Mouse (Mus musculus) frontal cortex, adult 2 months (tissue): ENCODE measurements around the gene Krt84. TPM values are rescaled to one million over a fixed set of nuclear protein-coding genes. Genes with fewer than 3 reads are reported as not detected.

Experiments used
- DNase-seq, 2 experiments: peaks; one replicate each; pipeline ENCODE4 v3.0.0; 2022; ENCODE audit warnings: low spot score in 1 of 2; ENCODE audit errors: extremely low spot score in 1 of 2
- polyA plus RNA-seq: library from polyadenylated mRNA; depleted of rRNA; stranded (reverse); fragments of >200 nt; gene quantifications from 2 replicates; pipeline ENCODE4 v1.2.3, GENCODE M21; 2012; rRNA removed

The Krt84 gene
- polyA plus RNA-seq, 1 experiment, result not detected

DNA sequence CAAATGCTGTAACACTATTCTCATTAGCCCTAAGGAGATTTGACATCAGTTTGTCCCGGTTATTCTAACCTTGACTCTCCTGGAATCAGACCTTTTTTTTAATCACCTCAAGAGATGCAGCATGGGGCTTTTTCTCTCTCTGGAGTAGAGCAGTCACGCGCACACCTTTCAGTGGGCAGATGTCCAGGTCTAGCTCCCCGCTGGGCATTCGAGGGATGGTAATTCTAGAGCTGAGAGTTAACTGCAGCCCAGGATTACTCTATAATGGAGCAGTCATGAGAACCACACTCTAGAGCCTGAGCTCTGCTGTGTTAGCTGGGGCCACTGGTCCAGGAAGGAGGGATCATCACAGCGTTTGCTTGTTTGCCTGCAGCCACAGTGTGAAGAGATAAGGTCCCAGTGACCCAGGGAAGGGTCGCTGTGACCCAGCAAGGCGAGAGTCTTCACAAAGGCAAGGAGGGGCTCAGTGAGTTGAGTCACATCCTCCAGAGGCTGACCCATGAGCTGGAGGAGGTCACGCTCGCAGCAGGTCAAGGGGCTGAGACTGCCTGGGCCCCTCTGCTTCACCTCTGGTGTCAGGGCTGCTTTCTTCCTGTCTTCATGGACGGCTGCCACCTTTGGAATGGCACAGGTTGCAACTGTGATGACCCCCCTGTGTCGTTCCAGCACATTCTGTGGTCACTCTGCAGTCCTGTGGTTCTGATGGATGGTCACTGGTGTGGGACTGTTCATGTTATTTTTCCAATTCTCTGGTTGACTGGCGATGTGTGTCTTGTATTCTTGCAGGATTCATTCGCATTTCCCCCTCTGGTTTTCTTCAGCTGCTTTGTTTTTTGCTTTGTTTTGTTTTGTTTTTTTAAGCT is 25.5 kb downstream of the Krt84 start:
- DNase-seq, result no peak

DNA sequence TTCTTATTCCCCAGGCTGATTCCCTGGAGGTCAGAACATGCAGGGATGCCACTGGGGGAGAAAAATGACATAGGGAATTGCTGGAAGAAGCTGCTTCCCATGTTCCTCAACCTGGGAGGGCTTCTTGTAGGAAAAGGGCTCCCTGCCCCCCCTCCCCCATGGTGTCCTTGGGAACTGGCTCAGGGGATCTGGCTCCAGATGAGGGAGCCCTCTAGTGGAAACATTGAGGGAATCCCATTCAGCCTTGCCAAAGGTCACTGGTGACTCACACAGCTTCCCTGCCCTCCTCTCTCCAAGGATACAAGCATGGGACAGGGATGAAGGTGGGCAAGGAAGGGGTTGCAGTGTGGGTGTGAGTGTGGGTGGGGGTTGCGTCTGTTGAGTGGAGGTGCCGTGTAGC is 35.4 kb downstream of the Krt84 start:
- peak in 1 of 2 experiments; percentile 52 for DNase-seq

DNA sequence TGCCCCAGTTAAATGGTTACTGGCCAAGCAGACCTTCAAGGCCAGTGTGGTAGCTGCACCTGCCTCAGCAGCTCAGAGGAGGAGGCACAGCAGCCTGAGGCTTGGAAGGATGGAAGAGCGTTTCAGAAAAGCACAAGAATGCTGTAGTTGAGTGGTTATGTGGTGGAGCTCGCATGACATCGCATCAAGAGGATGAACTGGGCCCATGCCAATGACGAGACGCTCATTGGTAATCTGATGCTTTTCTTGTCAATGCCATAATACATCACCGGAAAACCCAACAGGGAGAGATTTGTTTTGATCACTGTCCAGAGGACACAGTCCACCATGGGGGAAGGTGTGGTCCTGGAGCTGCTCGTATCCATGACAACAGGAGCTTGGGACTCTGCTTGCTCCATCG is 37.4 kb downstream of the Krt84 start:
- no peak for DNase-seq

DNA sequence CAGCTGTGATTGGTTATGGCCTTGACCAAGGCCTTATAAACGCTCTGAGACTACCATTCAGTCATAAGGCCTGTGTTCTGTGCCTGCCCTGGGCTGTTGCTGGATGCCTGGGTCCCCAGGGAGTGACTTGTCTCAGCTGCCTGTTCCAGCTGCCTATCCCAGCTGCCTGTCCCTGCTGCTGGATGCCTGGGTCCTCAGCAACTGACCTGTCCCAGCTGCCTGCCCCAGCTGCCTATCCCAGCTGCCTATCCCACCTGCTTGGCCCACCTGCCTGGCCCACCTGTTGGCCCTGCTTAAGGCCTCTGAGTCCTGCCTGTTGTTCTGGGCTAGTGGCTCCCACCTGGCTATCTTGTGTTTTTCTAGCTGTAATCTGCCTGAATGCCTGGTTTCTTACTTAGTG is 38.4 kb downstream of the Krt84 start:
- DNase-seq, result no peak

DNA sequence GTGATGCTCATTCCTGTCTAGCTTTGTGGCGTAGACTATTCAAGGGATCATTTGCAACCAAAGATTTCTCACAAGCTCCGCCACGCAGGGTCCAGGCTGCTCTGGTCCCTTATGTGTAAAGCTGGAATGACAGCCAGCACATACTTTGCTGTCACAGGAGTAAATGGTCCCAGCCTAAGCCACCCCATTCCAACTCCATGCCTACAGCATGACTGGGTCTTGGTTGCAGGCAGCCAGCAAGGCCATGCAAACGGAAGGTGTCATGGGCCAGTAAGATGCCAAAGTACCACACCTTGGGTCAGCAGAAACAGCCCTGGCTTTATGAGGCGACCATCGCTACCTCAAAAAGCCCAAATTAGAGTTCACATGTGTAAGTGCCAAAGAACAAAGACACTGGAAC is 38.9 kb downstream of the Krt84 start:
- no peak for DNase-seq

DNA sequence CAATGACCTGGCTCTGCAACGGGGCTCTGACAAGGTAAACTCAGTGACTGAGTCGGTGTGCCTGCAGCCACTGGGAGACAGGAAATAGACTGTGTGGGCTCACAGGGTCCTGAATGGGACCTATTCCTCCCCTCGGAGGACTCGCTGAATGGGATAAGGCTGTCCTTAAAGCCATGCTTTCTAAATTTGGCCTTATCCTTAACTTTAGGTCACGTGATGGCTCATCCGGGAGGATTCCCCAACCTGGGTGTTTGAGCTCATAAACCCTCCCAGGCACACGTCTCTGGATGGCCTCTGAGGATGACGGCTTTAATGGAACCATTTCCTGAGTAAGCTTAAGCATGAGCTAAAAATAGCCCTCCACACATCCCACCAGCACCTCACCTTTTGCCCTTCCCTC is 39.9 kb downstream of the Krt84 start:
- no peak for DNase-seq

DNA sequence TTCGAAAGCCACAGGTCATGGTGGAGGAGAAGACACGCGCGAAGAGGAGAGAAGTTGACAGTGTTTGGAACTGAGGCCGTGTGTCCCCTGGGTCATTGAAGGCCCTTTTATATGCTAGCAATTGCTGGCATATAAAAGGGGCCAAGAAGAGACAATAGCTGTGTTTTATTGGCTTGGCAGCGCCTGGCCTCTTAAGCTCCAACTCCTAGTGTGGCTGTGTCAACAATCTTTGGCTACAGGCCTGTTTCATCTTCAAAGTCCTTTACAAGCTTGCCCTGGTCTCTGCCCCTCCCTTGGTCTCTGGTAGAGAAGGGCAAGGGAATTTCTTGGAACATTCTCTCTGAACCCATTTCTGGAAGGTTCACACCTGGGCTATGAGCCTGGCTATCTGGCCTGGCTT is 41.2 kb downstream of the Krt84 start, which contains the start of gene Krt83:
Gene Krt83 (minus strand): TSS at position 82 of the 400 bp plus-strand sequence.
- DNase-seq, result no peak

DNA sequence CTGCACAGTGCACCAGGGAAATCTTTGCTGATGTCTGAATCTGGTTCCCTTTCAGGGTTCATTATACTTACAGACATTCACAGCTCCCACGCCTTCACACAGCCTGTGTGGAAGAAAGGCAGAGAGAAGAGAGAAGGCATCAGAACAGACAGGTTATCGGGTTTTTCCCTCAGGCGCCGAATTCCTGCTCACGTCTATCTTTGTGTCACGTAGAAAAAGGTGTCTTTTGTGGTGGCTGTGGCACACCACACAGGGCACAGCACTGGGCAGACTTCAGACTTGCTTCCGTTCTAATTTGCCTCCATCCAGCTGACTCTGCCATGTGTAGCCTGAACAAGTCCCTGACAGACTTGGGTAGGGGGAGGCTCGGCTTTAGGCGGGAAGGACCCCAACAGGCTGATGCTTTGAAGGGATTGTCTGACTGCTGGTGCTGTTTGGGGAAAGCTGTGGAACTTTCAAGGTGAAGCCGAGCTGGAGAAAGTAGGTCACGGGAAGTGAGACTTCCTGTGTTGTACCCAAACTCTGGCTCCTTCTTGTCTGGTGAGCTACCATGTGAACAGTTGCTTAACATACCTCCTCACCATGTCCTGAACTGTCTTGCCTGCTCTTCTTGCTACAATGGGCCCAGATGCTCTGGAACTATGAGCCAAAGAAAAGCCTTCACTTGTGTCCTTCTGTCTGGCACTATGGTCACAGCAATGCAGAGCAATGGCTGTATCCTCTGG is 46.5 kb downstream of the Krt84 start:
- peak; percentile 40 to 68 for DNase-seq

DNA sequence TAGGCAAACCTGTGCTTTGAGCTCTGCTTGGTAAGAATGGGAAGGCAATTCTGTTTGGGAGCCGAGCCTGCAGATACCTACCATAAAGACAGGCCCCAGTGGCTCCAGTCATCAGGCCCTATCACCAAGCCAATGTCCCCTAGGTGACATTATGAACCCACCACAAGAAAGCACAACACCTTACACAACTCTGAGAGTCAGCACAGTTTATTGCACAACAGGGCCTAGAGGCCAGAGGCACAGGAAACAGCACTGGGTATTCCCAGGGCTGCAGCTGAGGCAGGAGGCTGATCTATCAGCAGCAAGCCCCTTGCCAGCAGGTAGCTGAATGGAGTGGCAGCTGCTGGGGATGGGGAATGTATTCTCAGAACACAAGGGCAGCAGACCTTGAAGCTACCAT is 47.7 kb downstream of the Krt84 start:
- DNase-seq, result no peak

DNA sequence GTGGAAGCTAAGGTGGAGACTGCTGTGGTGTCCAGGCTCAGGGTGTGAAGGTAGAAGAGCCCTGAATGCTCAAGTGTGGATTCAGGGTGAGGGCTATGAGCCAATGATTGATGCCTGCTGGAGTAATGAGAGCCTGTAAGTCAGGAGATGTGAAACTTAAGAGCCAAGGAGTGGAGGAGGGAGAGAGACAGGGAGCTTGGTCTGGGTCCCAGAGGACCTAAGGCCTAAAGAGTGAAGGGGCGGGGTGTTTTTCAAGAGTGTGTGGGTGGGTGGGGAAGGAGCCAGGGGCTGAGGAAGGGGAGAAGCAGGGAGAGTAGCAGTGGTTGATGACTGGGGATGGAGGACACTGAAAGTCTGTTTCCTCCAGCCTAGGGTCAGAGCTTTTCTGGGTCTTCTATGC is 49.0 kb downstream of the Krt84 start:
- no peak for DNase-seq

DNA sequence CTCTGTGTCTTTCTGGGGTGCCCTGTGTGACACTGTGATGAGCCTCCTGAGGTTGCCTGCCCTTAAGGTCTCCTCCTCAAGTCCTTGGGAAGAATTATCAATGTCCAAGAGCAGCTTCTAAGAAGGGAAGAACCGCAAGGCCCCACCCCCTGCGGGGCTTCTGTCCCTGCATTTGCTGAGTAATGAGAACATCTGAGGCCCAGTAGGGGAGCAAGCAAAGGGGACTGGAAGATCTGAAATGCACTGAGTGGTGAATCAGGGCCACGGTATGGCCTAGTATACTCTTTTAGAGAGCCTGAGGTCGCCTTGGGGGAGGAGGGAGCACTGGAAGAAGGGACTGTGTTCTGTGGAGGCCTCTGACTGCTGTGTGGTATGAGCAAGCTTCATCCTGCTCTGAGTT is 50.6 kb downstream of the Krt84 start:
- no peak for DNase-seq

DNA sequence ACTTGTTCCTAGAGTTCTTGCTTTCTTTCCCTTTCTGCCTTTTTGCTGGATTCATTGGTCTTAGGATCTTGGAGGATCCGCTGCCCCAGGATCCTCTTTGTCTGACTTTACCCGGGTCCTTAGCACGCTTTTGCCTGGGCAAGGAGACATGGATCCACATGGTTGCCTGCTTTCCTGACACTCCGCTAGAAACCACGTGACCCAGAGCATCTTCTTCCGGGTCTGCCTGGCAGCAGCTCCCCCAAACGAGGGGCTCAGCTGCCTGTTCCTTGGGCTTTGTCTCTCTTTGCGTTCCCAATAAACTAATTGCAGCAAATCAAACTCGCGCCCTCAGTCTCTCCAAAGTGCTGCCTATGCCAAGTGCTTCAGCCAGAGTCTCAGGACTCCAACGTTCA is 53.0 kb downstream of the Krt84 start:
- no peak for DNase-seq

DNA sequence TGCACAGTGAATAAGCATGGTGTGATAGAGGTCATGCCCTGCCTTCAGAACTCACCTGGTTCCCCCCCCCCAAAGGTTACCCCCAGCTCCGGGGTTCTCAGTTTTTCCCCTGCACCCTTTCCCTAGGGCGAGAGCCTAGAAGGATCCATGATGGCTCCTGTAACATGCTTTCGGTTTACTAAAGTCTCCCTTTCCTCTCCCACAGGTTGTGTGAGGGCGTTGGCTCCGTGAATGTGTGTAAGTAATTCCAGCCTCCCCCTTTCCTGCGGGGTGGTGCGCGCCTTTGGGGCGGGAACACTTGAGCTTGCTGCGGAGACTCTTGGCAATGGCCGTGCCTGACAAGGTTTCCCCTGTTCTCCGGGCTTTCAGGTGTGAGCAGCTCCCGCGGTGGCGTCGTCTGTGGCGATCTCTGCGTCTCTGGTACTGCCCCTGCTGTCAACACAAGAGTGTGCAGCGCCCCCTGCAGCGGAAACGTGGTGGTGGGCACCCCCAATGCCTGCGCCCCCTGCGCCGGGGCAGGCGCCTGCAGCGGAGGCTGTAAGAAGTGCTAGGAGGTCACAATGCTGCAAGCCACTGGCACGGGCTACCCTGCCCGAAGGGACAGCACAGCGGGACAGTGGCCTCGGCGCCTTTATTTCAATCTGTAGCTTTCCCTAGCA is 53.5 kb downstream of the Krt84 start:
- peak in 1 of 2 experiments; percentile 59 for DNase-seq

Other genes starting within 250 kb of the Krt84 start
- gene Atg101, start 248.5 kb downstream of the Krt84 start, polyA plus RNA-seq, result 50.2 and 58.3 TPM in 2 replicates
- 0.27 and 0.52 TPM in 2 replicates for gene 6030408B16Rik, start 239.6 kb downstream of the Krt84 start, polyA plus RNA-seq
- 2.0 and 3.3 TPM in 2 replicates for gene Krt80, start 162.7 kb downstream of the Krt84 start, polyA plus RNA-seq
- 0.34 and 1.0 TPM in 2 replicates for gene Krt7, start 121.8 kb downstream of the Krt84 start, polyA plus RNA-seq
- gene Krt87, start 94.0 kb downstream of the Krt84 start, polyA plus RNA-seq, result 0.10 and 0.13 TPM in 2 replicates
- not detected in 2 replicates for gene Krt88, start 85.1 kb downstream of the Krt84 start, polyA plus RNA-seq
- gene Krt81, start 69.1 kb downstream of the Krt84 start, polyA plus RNA-seq, result not detected in 2 replicates
- gene Krt86, start 59.3 kb downstream of the Krt84 start, polyA plus RNA-seq, result 0.10 TPM in 1 of 2 replicates, not detected in the other
- gene Krt83, start 41.3 kb downstream of the Krt84 start, polyA plus RNA-seq, result not detected in 2 replicates
- not detected in 2 replicates for gene Gm49425, start 15.6 kb downstream of the Krt84 start, polyA plus RNA-seq
- gene Krt82, start 17.8 kb upstream of the Krt84 start, polyA plus RNA-seq, result not detected in 2 replicates
- 0.08 and 0.10 TPM in 2 replicates for gene Krt90, start 30.1 kb upstream of the Krt84 start, polyA plus RNA-seq
- gene Krt75, start 41.1 kb upstream of the Krt84 start, polyA plus RNA-seq, result not detected in 2 replicates
- gene Gm5414, start 95.4 kb upstream of the Krt84 start, polyA plus RNA-seq, result not detected in 2 replicates
- not detected in 2 replicates for gene Gm5478, start 114.6 kb upstream of the Krt84 start, polyA plus RNA-seq
- not detected in 2 replicates for gene Krt6b, start 147.5 kb upstream of the Krt84 start, polyA plus RNA-seq
- not detected in 2 replicates for gene Krt6a, start 161.5 kb upstream of the Krt84 start, polyA plus RNA-seq
- gene Krt5, start 180.1 kb upstream of the Krt84 start, polyA plus RNA-seq, result 0.08 TPM in 1 of 2 replicates, not detected in the other
- not detected in 2 replicates for gene Krt71, start 210.3 kb upstream of the Krt84 start, polyA plus RNA-seq